In the genomic region with DNA sequence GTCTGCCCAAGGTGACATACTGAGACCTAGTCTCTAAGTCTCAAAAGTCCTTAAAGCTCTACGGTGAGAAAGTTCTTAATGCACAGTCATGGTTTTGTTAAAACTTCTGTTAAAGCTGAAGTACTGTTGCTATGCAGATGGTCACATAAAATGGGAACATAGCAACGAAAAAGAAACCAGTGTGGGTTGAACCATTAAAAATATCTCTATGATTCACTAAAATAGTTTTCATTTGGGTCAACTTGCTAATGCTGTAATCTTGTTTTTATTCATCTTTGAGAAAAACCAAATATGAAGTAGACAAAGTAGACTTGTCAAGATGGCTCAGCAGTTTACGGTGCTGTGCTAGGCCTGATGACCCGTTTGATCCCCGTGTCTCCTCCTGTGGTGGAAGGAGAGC, we compare ENCODE assay signal across 20 mouse cellular contexts. TPM values are rescaled to one million over a fixed set of nuclear protein-coding genes. Genes with fewer than 3 reads are reported as not detected.
DNase-seq lines count a peak whose midpoint lies in the region; TF ChIP-seq lines count a peak whose summit lies in the region.
"Had no signal": no experiment of that assay in that cellular context is flagged by ENCODE, and none has a peak within 500 bp of the region (broad histone marks: within the 10 kb centered on the region; RNA-seq: fewer than 3 reads in every experiment).

No protein-coding gene starts in this region.

- H3K4me3 ChIP-seq in layer of hippocampus, adult 2 months, result no peak overlapping the region
- H3K4me3 ChIP-seq in cortical plate, adult 2 months (ENCODE audit: insufficient read depth, low read length), result no peak overlapping the region
- H3K4me3 ChIP-seq: embryonic facial prominence, embryonic 10.5 days; erythroblast, embryonic 14.5 days; forebrain, embryonic 15.5 days; heart, embryonic 10.5 days; hindbrain, embryonic 12.5 days had no signal

- DNase-seq in layer of hippocampus, adult 2 months (ENCODE audit: low spot score in 2 of 2), result peak in 1 of 2 experiments; percentile 57
- no peak for DNase-seq in layer of hippocampus, adult 9-11 months
- DNase-seq in A20 (ENCODE audit: low read depth, low spot score), result peak; percentile 75
- DNase-seq in telencephalon, adult 2 months (ENCODE audit: low read depth, low spot score), result peak; percentile 83
- no peak for DNase-seq in left cerebral cortex, adult 18-20 months (ENCODE audit: low spot score in 2 of 2)
- DNase-seq: adrenal gland, postnatal 10 days; cerebellum, adult 11-12 months; cerebellum, adult 9-10 months; cerebellum, postnatal 36 days; gastrocnemius, postnatal 36 days; heart, adult 18-20 months; heart, postnatal 10 days; heart, postnatal 4 days had no signal

- TF ChIP-seq CTCF in layer of hippocampus, adult 2 months (conservative IDR thresholded peaks at IDR 0.05), result no peak
- no peak for TF ChIP-seq CTCF in cortical plate, adult 2 months (IDR thresholded peaks at IDR 0.05; ENCODE audit: extremely low read depth, insufficient read depth, low read length)

- TF ChIP-seq POLR2A in cortical plate, adult 2 months (IDR thresholded peaks at IDR 0.05; ENCODE audit: extremely low read depth, insufficient read depth, low read length), result no peak

- H3K4me1 ChIP-seq in cortical plate, adult 2 months (ENCODE audit: control insufficient read depth, insufficient read depth, low read length), result peaks cover 16% of the 10 kb centered on the region
- H3K4me1 ChIP-seq: embryonic facial prominence, embryonic 10.5 days; forebrain, embryonic 15.5 days; hindbrain, embryonic 12.5 days had no signal

- H3K27ac ChIP-seq in layer of hippocampus, adult 2 months, result peak overlapping the region; percentile 92
- peak overlapping the region; percentile 32; the same call in 1 of the 2 replicates for H3K27ac ChIP-seq in cortical plate, adult 2 months (ENCODE audit: insufficient read depth, low read length)
- H3K27ac ChIP-seq: embryonic facial prominence, embryonic 10.5 days; forebrain, embryonic 15.5 days; heart, embryonic 10.5 days; hindbrain, embryonic 12.5 days; hindbrain, postnatal 0 days had no signal

RNA-seq across cellular contexts. Expression of a gene that starts 56.5 kb away (rescaled TPM):
- 10 to 100 TPM; 90.9 to 94.0 TPM for total RNA-seq in layer of hippocampus, adult 2 months (2021)
- 61.0 and 63.0 TPM in 2 replicates for polyA plus RNA-seq in cortical plate, adult 2 months (2012; rRNA removed)
- total RNA-seq in left cerebral cortex, adult 18-20 months (2021), result 10 to 100 TPM; 88.1 to 95.7 TPM

Comparison
In these comparisons a context has a peak if more than half of its experiments do, and no peak if none do; other contexts are left out.
1. DNase-seq: peak in A20 (single experiment) and telencephalon, adult 2 months (single experiment); none in layer of hippocampus, adult 9-11 months (single experiment) and left cerebral cortex, adult 18-20 months (0 of 2).